Mouse (Mus musculus): Measurements from ENCODE around the gene Sirt3. TPM values are rescaled to one million over a fixed set of nuclear protein-coding genes. Genes with fewer than 3 reads are reported as not detected.

Sirt3 gene
- polyA plus RNA-seq, 1 experiment from 2014 or later = 60.5 TPM

GRCm38 (mm10) chr7:140821653-140822329 is 60.3 kb downstream of the Sirt3 start, which contains the start of gene Zfp941:
TSS of gene Zfp941 (minus strand) at chr7:140822178.
- H3K4me2 ChIP-seq = peak within 1 kb of the TSS; percentile 59
- peaks cover 9% of the 10 kb centered on the region for H3K36me3 ChIP-seq
- 0 out of 2 replicates have a peak, but pooled peaks cover 3% of the 10 kb centered on the region for H3K27me3 ChIP-seq
- WGBS = 3% methylated on average over 21 of the region's 21 CpGs
- H3K9ac ChIP-seq = peak within 1 kb of the TSS; percentile 67
- H3K9me3 ChIP-seq = no peaks in the 10 kb centered on the region
- peaks cover 27% of the 10 kb centered on the region for H3K4me1 ChIP-seq (replicated peaks)
- ATAC-seq (ENCODE audit: low FRiP score, low read depth) = peak; percentile 93
- peak within 1 kb of the TSS; percentile 67 for H3K4me3 ChIP-seq
- peak within 1 kb of the TSS; percentile 94 for H3K27ac ChIP-seq (replicated peaks)

- Histone ChIP-seq H3K4me2 (peak overlapping the region; percentile 59), H3K4me3 (peak overlapping the region; percentile 67), H3K9me3 (no peaks in the 10 kb centered on the region), H3K9ac (peak overlapping the region; percentile 67), H3K27ac (replicated peaks) (peak overlapping the region; percentile 94), H3K4me1 (replicated peaks) (peaks cover 27% of the 10 kb centered on the region), H3K36me3 (peaks cover 9% of the 10 kb centered on the region), H3K27me3 (0 out of 2 replicates have a peak, but pooled peaks cover 3% of the 10 kb centered on the region)
- ATAC-seq (ENCODE audit: low FRiP score, low read depth) = peak; percentile 59
- 41% methylated on average over 5 of the region's 5 CpGs for WGBS
Measured at GRCm38 (mm10) chr7:140821305-140821652, 60.8 kb downstream of the Sirt3 start.

GRCm38 (mm10) chr7:140820173-140820572 is 61.9 kb downstream of the Sirt3 start:
- no peak overlapping the region for H3K9ac ChIP-seq
- 0 out of 2 replicates have a peak, but pooled peaks cover 3% of the 10 kb centered on the region for H3K27me3 ChIP-seq
- H3K36me3 ChIP-seq = peaks cover 9% of the 10 kb centered on the region
- ATAC-seq (ENCODE audit: low FRiP score, low read depth) = peak; percentile 43; the same call in 1 of the 2 replicates
- WGBS = 50% methylated on average over 4 of the region's 4 CpGs
- no peaks in the 10 kb centered on the region for H3K9me3 ChIP-seq
- no peak overlapping the region for H3K4me3 ChIP-seq
- peak overlapping the region; percentile 44 for H3K4me2 ChIP-seq
- no peak overlapping the region for H3K27ac ChIP-seq (replicated peaks)
- H3K4me1 ChIP-seq (replicated peaks) = peaks cover 27% of the 10 kb centered on the region

Other genes starting within 250 kb of the Sirt3 start
- gene Olfr53, start 235.9 kb downstream of the Sirt3 start, polyA plus RNA-seq (2015; fragmentation: Nextera tagmentation; extraction: Ambion mirVana) = not detected in 2 replicates
- gene Olfr539, start 222.4 kb downstream of the Sirt3 start, polyA plus RNA-seq (2015; fragmentation: Nextera tagmentation; extraction: Ambion mirVana) = 0.07 TPM in 1 of 2 replicates, not detected in the other
- not detected in 2 replicates for gene Olfr45, start 200.4 kb downstream of the Sirt3 start, polyA plus RNA-seq (2015; fragmentation: Nextera tagmentation; extraction: Ambion mirVana)
- not detected in 2 replicates for gene Olfr541, start 185.0 kb downstream of the Sirt3 start, polyA plus RNA-seq (2015; fragmentation: Nextera tagmentation; extraction: Ambion mirVana)
- gene Cyp2e1, start 118.6 kb downstream of the Sirt3 start, polyA plus RNA-seq (2015; fragmentation: Nextera tagmentation; extraction: Ambion mirVana) = not detected in 2 replicates
- 0.40 and 0.42 TPM in 2 replicates for gene Syce1, start 94.5 kb downstream of the Sirt3 start, polyA plus RNA-seq (2015; fragmentation: Nextera tagmentation; extraction: Ambion mirVana)
- gene Zfp941, start 60.1 kb downstream of the Sirt3 start, polyA plus RNA-seq (2015; fragmentation: Nextera tagmentation; extraction: Ambion mirVana) = 27.1 and 28.3 TPM in 2 replicates
- gene Urah, start 47.3 kb downstream of the Sirt3 start, polyA plus RNA-seq (2015; fragmentation: Nextera tagmentation; extraction: Ambion mirVana) = 0.25 TPM in 2 replicates
- gene Scgb1c1, start 36.8 kb downstream of the Sirt3 start, polyA plus RNA-seq (2015; fragmentation: Nextera tagmentation; extraction: Ambion mirVana) = not detected in 2 replicates
- gene Odf3, start 34.5 kb downstream of the Sirt3 start, polyA plus RNA-seq (2015; fragmentation: Nextera tagmentation; extraction: Ambion mirVana) = not detected in 2 replicates
- not detected in 2 replicates for gene Gm45785, start 26.0 kb downstream of the Sirt3 start, polyA plus RNA-seq (2015; fragmentation: Nextera tagmentation; extraction: Ambion mirVana)
- gene Ric8a, start 25.4 kb downstream of the Sirt3 start, polyA plus RNA-seq (2015; fragmentation: Nextera tagmentation; extraction: Ambion mirVana) = 97.6 and 104 TPM in 2 replicates
- 38.0 and 44.3 TPM in 2 replicates for gene Bet1l, start 24.7 kb downstream of the Sirt3 start, polyA plus RNA-seq (2015; fragmentation: Nextera tagmentation; extraction: Ambion mirVana)
- 245 and 259 TPM in 2 replicates for gene Psmd13, start 341 bp downstream of the Sirt3 start, polyA plus RNA-seq (2015; fragmentation: Nextera tagmentation; extraction: Ambion mirVana)
- not detected in 2 replicates for gene Cox8b, start 18.1 kb upstream of the Sirt3 start, polyA plus RNA-seq (2015; fragmentation: Nextera tagmentation; extraction: Ambion mirVana)
- 0.67 and 0.88 TPM in 2 replicates for gene Nlrp6, start 38.6 kb upstream of the Sirt3 start, polyA plus RNA-seq (2015; fragmentation: Nextera tagmentation; extraction: Ambion mirVana)
- gene Pgghg, start 59.1 kb upstream of the Sirt3 start, polyA plus RNA-seq (2015; fragmentation: Nextera tagmentation; extraction: Ambion mirVana) = 9.1 TPM in 2 replicates
- gene Ifitm5, start 68.0 kb upstream of the Sirt3 start, polyA plus RNA-seq (2015; fragmentation: Nextera tagmentation; extraction: Ambion mirVana) = 0.75 and 0.82 TPM in 2 replicates
- not detected in 2 replicates for gene Gm45717, start 73.6 kb upstream of the Sirt3 start, polyA plus RNA-seq (2015; fragmentation: Nextera tagmentation; extraction: Ambion mirVana)
- 190 and 193 TPM in 2 replicates for gene Ifitm2, start 73.7 kb upstream of the Sirt3 start, polyA plus RNA-seq (2015; fragmentation: Nextera tagmentation; extraction: Ambion mirVana)
- gene Ifitm1, start 84.9 kb upstream of the Sirt3 start, polyA plus RNA-seq (2015; fragmentation: Nextera tagmentation; extraction: Ambion mirVana) = 16.6 and 19.9 TPM in 2 replicates
- 36.8 and 54.6 TPM in 2 replicates for gene Ifitm3, start 128.5 kb upstream of the Sirt3 start, polyA plus RNA-seq (2015; fragmentation: Nextera tagmentation; extraction: Ambion mirVana)
- gene Ifitm6, start 135.6 kb upstream of the Sirt3 start, polyA plus RNA-seq (2015; fragmentation: Nextera tagmentation; extraction: Ambion mirVana) = 0.79 and 1.7 TPM in 2 replicates
- not detected in 2 replicates for gene Gm17387, start 146.8 kb upstream of the Sirt3 start, polyA plus RNA-seq (2015; fragmentation: Nextera tagmentation; extraction: Ambion mirVana)
- 45.6 and 57.3 TPM in 2 replicates for gene B4galnt4, start 178.8 kb upstream of the Sirt3 start, polyA plus RNA-seq (2015; fragmentation: Nextera tagmentation; extraction: Ambion mirVana)
- 0.25 and 0.29 TPM in 2 replicates for gene Pkp3, start 195.9 kb upstream of the Sirt3 start, polyA plus RNA-seq (2015; fragmentation: Nextera tagmentation; extraction: Ambion mirVana)
- 3.2 and 3.3 TPM in 2 replicates for gene Sigirr, start 218.3 kb upstream of the Sirt3 start, polyA plus RNA-seq (2015; fragmentation: Nextera tagmentation; extraction: Ambion mirVana)
- gene Ano9, start 235.5 kb upstream of the Sirt3 start, polyA plus RNA-seq (2015; fragmentation: Nextera tagmentation; extraction: Ambion mirVana) = 0.41 and 0.47 TPM in 2 replicates
- 80.2 and 97.6 TPM in 2 replicates for gene Ptdss2, start 240.1 kb upstream of the Sirt3 start, polyA plus RNA-seq (2015; fragmentation: Nextera tagmentation; extraction: Ambion mirVana)

Data from hindbrain, embryonic 15.5 days (tissue).